Mouse (Mus musculus) colon, adult 2 months (tissue): ENCODE results near the gene Gm3187. TPM values are rescaled to one million over a fixed set of nuclear protein-coding genes. Genes with fewer than 3 reads are reported as not detected.

ENCODE experiments used
- polyA plus RNA-seq: library from polyadenylated mRNA; depleted of rRNA; stranded (reverse); fragments of >200 nt; gene quantifications from 2 replicates; pipeline ENCODE4 v1.2.3, GENCODE M21; 2012; rRNA removed

Gene Gm3187
- not detected in 2 replicates for polyA plus RNA-seq

GRCm38 (mm10) chr14:5483907-5484306 lies at the start of gene Gm3187:
Gene Gm3187 (plus strand): TSS chr14:5484207.

GRCm38 (mm10) chr14:5455367-5455766 lies 28.6 kb upstream of the Gm3187 start, which contains the start of gene Gm3194:
Gene Gm3194 (minus strand): TSS chr14:5455467.

GRCm38 (mm10) chr14:5477730-5478129 lies 6.3 kb upstream of the Gm3187 start, which contains the start of gene Gm8246:
Gene Gm8246 (minus strand): TSS chr14:5477830.

GRCm38 (mm10) chr14:5501374-5501773 lies 17.4 kb downstream of the Gm3187 start, which contains the start of gene Gm3488:
Gene Gm3488 (plus strand): TSS chr14:5501674.

GRCm38 (mm10) chr14:5538196-5538595 lies 54.2 kb downstream of the Gm3187 start, which contains the start of gene Gm3532:
Gene Gm3532 (plus strand): TSS chr14:5538496.

Other genes with a start within 250 kb of the Gm3187 start
- not detected in 2 replicates for gene Gm3526, start 223.6 kb upstream of the Gm3187 start, polyA plus RNA-seq
- gene Gm3542, start 149.3 kb upstream of the Gm3187 start, polyA plus RNA-seq, result not detected in 2 replicates
- gene Gm3500, start 95.2 kb upstream of the Gm3187 start, polyA plus RNA-seq, result not detected in 2 replicates
- 0.16 TPM in 1 of 2 replicates, not detected in the other for gene Gm3194, start 28.7 kb upstream of the Gm3187 start, polyA plus RNA-seq
- gene Gm8246, start 6.4 kb upstream of the Gm3187 start, polyA plus RNA-seq, result not detected in 2 replicates
- gene Gm3488, start 17.5 kb downstream of the Gm3187 start, polyA plus RNA-seq, result not detected in 2 replicates
- gene Gm3532, start 54.3 kb downstream of the Gm3187 start, polyA plus RNA-seq, result not detected in 2 replicates
- not detected in 2 replicates for gene Gm8265, start 148.8 kb downstream of the Gm3187 start, polyA plus RNA-seq
- not detected in 2 replicates for gene Gm9603, start 203.2 kb downstream of the Gm3187 start, polyA plus RNA-seq